Mouse (Mus musculus): Measurements from ENCODE around the gene Pax7.

Gene Pax7

DNA sequence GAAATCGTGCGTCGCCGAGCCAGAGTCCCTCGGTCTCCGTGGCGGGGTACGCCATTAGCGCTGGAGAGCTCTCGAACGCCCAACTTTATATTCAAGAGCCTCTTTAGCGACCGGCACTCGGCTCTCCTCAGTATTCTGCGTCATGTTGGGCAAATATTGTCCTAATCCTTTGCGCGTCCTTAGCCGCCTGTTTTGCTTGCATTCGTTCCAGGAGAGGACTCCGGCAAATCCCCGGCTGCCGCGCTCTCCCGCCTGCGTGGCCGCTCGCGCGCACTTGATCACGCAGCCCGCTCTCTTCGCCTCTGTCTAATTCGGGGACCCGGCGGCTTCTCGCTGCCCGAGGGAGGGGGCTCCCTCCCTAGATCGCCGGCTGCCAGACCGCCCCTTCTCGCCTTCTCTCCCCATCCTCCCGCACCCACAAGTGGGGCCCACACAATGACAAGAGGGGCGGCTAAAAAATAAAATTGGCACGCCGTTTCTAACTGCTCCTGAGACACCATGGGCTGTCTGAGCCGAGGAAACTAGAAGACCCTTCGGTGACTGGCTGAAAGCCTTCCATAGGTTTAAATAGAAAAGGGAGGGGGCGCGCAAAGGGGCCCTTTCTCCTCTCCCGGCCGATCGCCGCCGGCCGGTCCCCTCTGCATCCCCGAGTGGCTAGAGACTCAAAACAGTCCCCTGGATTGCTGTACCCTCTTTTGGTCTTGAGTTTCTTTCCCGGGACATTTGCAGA lies 1.7 kb downstream of the Pax7 start:
- no peak for DNase-seq (ENCODE audit: low spot score in 2 of 2)

DNA sequence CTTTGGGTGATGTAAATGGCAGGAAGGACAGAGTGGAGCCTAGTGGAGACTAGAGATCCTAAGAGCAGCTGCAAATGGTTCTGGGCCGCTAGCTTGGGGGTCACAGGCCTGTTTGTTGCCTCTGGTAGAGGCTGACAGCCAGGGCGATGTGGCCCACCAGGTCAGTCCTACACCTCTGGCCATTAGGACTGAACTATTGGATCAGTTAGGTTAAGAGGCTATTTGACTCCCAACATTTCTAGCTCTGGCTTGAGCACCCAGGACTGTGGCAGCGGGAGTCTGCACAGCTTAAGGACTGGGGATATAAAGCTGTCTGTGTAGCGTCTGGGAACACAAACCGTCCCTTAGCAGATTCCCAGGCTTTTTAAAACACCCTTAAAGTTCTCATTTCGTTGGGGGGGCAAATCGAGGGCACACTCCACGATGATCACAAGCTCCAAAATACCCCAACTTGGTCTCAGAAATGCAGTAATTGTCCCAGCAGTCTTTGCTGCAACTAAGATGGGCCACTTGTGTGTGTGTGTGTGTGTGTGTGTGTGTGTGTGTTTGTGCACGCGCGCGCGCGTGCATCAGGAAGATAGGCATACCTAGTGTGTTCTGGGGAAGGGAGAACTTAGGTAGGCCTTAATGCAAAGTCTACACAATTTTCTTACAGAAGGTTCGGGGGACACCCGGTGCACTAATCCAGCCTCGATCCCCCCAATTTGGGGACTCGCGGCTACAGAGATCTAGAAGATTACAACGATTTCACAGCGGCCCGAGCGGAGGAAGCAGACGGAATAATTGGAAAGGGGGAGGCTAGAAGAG lies 2.5 kb downstream of the Pax7 start:
- no peak for DNase-seq (ENCODE audit: low spot score in 2 of 2)

DNA sequence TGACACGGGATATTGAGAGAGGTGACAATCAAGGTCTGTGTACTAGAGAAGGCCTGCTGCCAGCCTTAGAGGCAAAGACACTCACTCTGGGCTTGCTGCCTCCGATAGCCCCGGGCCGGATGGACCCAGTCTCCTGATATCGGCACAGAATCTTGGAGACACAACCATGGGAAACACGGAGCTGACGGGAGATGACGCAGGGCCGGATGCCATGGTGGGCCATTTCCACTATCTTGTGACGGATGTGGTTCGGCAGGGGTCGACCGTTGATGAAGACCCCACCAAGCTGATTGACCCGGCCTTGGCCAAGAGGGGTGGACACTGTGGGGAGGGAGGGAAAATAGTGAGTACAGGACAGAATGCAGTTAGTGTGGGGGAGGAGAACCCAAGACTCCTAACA lies 3.3 kb downstream of the Pax7 start:
- DNase-seq (ENCODE audit: low spot score in 2 of 2) = no peak

DNA sequence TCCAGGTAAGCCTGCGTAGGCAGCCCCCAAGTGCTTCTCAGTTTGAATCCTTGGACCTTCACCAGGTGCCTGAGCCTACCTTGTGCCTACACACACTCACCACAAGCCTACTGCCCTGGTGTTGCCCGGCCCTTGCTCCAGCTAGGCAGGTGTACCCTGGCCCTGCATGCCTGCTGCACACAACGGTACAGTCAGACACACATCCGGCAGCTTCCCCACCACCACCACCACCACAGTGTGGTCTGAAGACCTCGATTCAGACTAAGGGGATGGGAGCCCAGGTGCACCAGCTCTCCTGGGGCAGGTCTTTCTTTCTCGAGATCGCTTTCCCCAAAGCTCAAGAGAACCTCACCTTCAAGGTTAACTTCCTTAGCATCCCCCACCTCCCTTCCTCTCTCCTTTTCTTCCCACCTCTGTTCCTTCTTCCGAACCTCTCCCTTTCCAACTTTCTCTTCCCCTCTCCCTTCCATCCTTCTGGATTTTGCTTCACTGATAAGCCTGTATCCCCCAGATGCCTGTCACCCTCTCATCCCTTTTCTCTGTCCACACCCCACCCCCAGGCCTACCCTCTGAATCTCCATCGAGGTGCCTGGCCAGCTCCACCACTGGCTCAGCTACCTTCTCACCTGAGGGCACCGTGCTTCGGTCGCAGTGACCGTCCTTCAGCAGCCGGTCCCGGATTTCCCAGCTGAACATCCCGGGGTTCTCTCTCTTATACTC lies 4.3 kb downstream of the Pax7 start:
- no peak for DNase-seq (ENCODE audit: low spot score in 2 of 2)

DNA sequence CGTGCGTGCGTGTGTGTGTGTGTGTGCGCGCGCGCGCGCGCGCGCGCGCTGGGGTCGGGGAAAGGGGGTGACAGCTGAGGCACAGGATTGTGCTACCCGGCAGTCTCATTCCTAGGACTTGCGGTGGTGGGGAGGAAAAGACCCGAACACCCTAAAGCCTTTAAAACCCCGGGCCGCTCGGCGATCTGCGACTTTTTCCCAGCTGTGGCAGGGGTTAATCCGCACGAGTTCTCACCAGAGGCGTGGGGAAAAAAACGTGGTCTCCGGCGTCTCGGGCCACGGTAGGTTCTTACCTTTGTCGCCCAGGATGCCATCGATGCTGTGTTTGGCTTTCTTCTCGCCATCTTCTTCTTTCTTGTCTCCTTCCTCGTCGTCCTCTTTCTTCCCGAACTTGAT lies 5.0 kb downstream of the Pax7 start:
- no peak for DNase-seq (ENCODE audit: low spot score in 2 of 2)

- DNase-seq (ENCODE audit: low spot score in 2 of 2) = no peak
These were observed 5.6 kb downstream of the Pax7 start for GRCm38 (mm10) chr4:139827501-139828282.

GRCm38 (mm10) chr4:139826231-139826630 lies 7.1 kb downstream of the Pax7 start:
- DNase-seq (ENCODE audit: low spot score in 2 of 2) = no peak

GRCm38 (mm10) chr4:139825326-139826112 lies 7.8 kb downstream of the Pax7 start:
- no peak for DNase-seq (ENCODE audit: low spot score in 2 of 2)

DNA sequence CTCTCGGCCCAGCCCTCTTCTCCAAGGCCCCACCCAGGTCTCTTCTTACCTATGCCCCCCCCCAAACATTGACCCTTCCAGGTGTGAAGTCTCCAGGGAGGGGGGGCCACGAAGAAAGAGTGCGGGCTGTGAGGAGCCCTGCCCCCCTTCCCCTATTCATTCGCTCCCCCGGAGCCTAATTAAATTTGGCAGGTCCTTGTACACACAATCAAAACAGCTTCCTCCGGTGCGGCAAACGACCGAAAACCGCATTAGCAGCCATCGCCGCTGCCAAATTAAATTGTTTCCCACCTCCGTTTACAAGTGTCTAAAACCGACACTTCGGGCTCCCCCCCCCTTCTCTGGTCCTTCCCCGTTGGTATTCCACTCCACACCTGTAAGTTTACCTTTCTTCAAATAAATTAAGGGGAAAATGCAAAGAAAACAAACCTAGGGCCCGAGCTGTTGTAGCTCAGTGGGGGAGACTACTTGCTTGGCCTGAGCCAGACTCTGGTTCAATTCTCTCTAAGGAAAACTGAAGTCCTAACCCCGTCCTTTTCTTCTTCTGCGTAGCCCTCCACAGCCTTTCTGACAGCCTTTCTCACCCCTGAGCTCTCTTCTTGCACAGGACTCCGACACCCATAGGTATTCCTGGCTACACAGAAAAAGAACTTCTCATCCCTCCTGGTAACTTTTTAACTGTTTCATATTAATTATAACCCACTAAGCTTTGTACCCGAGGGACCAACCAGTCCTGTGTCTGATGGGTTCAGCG lies 8.6 kb downstream of the Pax7 start:
- no peak for DNase-seq (ENCODE audit: low spot score in 2 of 2)

DNA sequence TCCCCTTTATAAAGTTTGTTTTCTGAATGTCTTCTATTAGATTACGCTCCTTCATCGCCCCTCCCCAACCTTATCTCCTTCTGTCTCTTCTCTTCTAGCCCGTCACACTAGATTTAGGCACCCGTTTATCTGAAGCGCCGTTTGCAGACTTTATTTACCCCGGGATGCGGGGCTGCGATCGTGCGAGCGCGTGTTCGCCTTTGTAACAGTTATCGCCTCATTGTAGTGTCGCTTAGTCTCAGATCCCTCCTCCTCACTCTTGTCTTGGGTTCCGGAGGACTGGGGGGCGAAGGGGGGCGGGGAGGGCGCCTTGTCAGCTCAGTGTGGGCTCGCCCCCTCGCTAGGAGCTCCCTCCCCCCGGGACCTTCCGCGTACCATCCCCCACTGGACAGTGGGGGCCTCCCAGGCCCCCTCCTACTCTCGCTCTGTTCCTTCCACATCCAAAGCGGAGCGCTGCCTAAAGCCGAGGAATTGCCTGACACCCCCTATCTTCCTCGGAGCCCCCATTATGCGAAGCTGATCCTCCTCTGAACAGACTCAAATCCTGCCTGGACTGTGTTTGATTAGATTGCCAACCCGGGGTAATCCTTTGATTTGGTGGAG lies 9.4 kb downstream of the Pax7 start:
- no peak for DNase-seq (ENCODE audit: low spot score in 2 of 2)

DNA sequence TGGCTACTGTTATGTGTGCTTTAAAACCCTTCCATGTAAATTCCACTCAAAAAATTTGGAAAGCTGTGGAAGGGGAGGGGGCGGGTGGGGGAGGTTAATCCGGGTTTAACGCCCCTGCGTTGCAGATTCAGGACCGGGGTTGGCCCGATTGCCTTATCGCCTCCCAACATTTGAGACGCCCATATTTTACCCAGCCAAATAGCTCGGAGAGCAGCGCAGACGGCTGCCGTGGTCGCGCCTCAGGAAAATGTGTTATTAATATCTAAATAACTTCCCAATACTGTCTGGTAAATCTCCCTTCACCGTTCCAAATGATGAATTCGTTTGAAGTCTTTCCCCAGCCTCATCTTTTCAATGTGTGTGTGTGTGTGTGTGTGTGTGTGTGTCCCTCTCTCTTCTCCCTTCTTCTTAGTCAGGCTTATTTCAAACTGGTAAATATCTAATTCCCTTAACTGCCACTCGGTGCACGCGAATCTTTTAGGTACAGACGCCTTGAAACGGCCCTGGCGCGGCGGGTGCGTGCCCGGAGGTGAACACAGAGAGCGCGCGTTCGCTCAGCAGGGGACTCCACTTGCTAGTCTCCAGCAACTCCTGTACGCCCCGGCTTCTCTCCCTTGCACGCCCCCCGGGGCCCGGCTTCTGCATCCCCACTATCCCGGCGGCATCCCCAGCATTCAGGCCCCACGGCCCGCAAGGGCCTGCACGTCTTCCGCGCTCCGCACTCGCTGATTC lies 10.0 kb downstream of the Pax7 start:
- DNase-seq (ENCODE audit: low spot score in 2 of 2) = no peak

- no peak for DNase-seq (ENCODE audit: low spot score in 2 of 2)
These were observed 10.9 kb downstream of the Pax7 start for GRCm38 (mm10) chr4:139822214-139823137.

DNA sequence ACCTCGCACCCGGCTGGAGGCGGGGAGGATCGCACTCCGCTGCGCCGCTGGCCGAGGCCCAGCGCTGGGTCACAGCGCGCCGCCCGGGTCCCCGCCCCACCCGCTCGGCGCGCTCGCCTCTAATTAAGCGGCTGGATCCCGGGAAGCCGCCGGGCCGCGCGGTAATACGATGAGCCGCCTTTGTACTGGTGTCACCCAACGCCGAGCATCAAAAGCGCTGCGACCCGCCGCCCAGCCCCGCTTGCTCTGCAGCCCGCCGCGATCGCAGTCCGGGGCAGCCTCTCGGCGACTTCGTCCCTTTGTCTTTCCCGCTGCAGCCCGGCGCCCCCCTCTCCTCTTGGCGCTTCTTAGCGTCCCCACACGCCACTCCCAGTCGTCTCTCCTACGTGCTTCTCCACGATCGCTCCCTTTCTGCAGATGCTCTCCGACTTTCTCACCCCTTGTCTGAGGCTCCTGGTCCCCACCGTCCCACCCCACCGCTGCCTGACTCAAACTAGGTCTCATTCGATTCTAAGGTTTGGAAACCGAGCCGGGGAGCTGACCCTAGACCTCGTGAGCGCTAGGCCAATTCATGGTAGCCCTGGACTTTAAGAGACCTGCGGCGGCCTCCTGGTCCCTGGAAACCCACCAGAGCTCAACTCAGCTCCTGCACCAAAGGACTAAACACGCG lies 11.7 kb downstream of the Pax7 start:
- no peak for DNase-seq (ENCODE audit: low spot score in 2 of 2)

DNA sequence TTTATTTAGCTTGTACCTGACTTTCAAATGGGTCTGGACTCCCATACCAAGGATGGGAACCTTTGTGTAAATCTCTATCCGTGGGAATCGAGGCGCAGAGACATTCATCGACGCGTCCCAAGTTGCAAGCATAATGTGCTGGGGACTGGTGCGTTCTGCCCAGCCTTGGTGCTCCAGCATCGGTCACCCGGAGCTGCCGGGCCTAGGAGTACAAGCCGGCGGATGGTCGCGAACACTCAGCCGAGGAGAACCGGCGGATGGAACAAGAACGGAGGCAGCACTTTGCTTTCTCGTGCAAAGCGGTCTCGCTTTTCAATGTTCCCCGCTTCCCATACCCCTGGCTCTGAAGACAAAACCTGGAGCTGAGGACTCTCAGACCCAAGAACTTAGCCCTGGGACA lies 12.3 kb downstream of the Pax7 start:
- no peak for DNase-seq (ENCODE audit: low spot score in 2 of 2)

DNA sequence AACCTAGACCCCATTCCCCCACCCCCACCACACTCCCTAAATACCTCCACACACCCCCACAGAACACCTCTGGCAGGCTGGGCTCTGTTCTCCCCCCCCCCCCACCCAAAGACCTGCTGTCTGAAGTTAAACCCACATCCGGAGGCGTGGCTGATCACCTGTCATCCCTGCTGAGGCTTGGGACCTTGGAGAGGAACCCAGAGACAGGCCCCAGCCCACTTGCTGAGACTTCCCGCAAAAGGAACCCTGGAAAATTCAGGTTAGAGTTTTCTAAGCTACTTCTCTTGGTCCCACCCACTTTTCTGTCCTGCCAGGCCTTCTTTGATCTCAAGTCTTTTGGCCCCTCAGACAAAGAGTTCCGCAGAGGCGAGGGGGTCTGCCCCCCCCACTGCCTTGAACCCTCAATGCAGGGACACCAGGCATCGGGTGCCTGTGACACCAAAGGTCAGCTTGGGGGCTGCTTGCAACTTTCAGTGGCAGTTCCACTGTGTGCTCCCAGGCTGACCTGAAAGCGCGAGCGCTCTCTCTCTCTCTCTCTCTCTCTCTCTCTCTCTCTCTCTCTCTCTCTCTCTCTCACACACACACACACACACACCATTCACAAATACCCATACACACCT lies 13.8 kb downstream of the Pax7 start:
- no peak for DNase-seq (ENCODE audit: low spot score in 2 of 2)

DNA sequence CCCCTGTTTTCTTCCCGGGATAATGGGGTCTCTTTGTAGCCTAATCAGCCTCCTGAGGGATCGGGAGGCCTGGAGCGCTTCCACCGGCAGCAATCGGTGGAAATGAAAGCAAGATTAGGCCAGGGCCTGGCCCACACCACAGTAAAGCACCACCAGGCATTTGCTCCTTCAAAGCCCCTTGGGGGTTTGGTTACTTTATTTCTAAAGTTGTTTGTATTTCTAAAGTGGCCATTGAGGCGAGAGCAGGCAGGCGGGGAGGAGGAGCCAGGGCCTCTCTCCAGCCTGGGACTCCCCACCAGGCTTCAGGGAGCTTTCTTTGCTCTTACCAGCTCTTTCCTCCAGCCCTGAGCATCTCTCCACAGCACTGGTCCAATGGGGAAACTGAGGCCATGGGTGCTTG lies 15.2 kb downstream of the Pax7 start:
- DNase-seq (ENCODE audit: low spot score in 2 of 2) = no peak

DNA sequence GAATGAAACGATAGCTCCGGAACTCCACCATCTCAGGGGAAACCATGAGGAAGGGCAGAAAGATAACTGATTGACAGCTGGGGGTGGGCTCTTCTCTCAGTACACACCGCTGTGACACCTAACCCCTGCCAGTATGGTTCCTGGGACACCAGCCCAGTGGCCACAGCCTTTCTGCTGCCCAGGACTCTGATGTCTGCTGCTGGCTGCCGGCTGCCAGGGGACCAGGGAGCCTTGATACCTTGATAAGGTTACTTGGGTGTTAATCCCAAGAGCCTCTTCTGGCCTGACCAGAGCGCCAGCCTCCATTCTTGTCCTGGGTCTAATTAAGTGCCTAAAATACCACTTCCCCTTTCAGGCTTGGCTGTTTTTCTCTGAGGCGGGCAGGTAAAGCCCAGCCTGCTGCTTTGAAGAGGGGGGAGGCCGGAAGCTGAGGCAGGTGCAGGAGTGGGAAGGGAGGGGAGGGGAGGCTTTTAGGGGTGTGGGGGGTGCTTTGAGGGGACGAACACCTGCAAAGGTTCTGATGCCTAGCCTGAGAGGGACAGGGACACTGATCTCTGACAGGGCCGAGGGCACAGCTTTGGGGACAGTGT lies 19.9 kb downstream of the Pax7 start:
- no peak for DNase-seq (ENCODE audit: low spot score in 2 of 2)
